Mouse (Mus musculus) forebrain, embryonic 16.5 days (tissue): ENCODE measurements around the gene Fadd. TPM values are rescaled to one million over a fixed set of nuclear protein-coding genes. Genes with fewer than 3 reads are reported as not detected.

ENCODE experiments used
- ATAC-seq: fragments of 200-750 bp; cut with Nextera tagmentation; 2 replicates; pipeline ENCODE4 v1.8.0; 2017; ENCODE audit warnings: mild to moderate bottlenecking, moderate library complexity
- H3K27ac ChIP-seq: fragments of 300-500 bp; sonication (generic); 2 replicates; pipeline ENCODE4 v1.5.1; 2014; ENCODE audit warnings: low read length, control low read depth
- H3K27me3 ChIP-seq: fragments of 300-500 bp; sonication (generic); replicated peaks from 2 replicates; pipeline ENCODE4 v1.6.1; 2014; ENCODE audit warnings: low read length; ENCODE audit not compliant: control insufficient read depth, insufficient read depth
- H3K36me3 ChIP-seq: fragments of 300-500 bp; sonication (generic); 2 replicates; pipeline ENCODE4 v1.6.1; 2014; ENCODE audit not compliant: control insufficient read depth, insufficient read depth
- H3K4me1 ChIP-seq: fragments of 300-500 bp; sonication (generic); replicated peaks from 2 replicates; pipeline ENCODE4 v1.6.1; 2014; ENCODE audit warnings: low read length; ENCODE audit not compliant: control insufficient read depth, insufficient read depth
- H3K4me2 ChIP-seq: fragments of 300-500 bp; sonication (generic); 2 replicates; pipeline ENCODE4 v1.6.1; 2014; ENCODE audit warnings: mild to moderate bottlenecking, low read length, control low read depth
- H3K4me3 ChIP-seq: fragments of 300-500 bp; sonication (generic); replicated peaks from 2 replicates; pipeline ENCODE4 v1.5.1; 2014; ENCODE audit warnings: mild to moderate bottlenecking, low read length, control low read depth
- H3K9ac ChIP-seq: fragments of 300-500 bp; sonication (generic); replicated peaks from 2 replicates; pipeline ENCODE4 v1.6.1; 2014; ENCODE audit warnings: low read depth, low read length, control low read depth
- H3K9me3 ChIP-seq: fragments of 300-500 bp; sonication (generic); 2 replicates; pipeline ENCODE4 v1.6.1; 2016; ENCODE audit warnings: low read length; ENCODE audit not compliant: control insufficient read depth
- WGBS: fragments of 180-500 bp; shearing (Covaris S2); extraction: QIAGEN DNeasy Blood & Tissue Kit; methylation state at CpG from one replicate; pipeline ENCODE4 v1.1.7; 2014; 5-methylcytosine and 5-hydroxymethylcytosine counted together
- polyA plus RNA-seq: library from polyadenylated mRNA; unstranded; fragments of >200 nt; fragmentation: Nextera tagmentation; extraction: Ambion mirVana; gene quantifications from 2 replicates; pipeline ENCODE4 v1.2.1, GENCODE M21; 2015

Gene Fadd
- polyA plus RNA-seq, 1 experiment from 2014 or later = 5.8 TPM

DNA sequence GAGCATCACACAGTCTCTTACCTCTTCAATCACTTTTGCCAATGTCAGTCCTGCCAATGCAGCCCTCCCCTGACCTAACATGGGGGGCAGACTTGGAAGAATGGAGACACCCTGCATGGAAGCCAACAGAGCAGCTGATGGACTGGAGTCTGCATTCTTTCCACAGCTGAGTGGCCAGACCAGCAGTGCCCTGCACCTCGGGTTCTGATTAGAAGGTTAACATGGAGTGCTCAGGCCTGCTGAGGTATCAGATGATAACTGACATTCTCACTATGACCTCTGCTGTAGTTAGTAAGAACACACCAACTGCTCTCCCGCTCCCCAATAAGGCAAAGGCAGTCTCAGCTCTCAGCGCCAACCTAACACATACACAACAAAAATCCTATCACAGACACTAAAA is 37.0 kb downstream of the Fadd start:
- peaks cover 4% of the 10 kb centered on the region for H3K36me3 ChIP-seq
- 88% methylated on average over 3 of the region's 3 CpGs for WGBS
- no peak overlapping the region for H3K4me3 ChIP-seq
- H3K9ac ChIP-seq = no peak overlapping the region
- no peak overlapping the region for H3K27ac ChIP-seq
- H3K9me3 ChIP-seq = no peaks in the 10 kb centered on the region
- ATAC-seq = no peak
- H3K27me3 ChIP-seq = no peaks in the 10 kb centered on the region
- H3K4me1 ChIP-seq = peaks cover 8% of the 10 kb centered on the region
- no peak overlapping the region for H3K4me2 ChIP-seq

- Histone ChIP-seq H3K9me3 (no peaks in the 10 kb centered on the region), H3K27ac (no peak overlapping the region), H3K27me3 (no peaks in the 10 kb centered on the region), H3K4me2 (no peak overlapping the region), H3K36me3 (no peaks in the 10 kb centered on the region), H3K4me3 (no peak overlapping the region), H3K4me1 (peaks cover 25% of the 10 kb centered on the region), H3K9ac (no peak overlapping the region)
- ATAC-seq = no peak
- WGBS = 97% methylated on average over 5 of the region's 5 CpGs
Measured at GRCm38 (mm10) chr7:144541351-144541750, 40.9 kb downstream of the Fadd start.

DNA sequence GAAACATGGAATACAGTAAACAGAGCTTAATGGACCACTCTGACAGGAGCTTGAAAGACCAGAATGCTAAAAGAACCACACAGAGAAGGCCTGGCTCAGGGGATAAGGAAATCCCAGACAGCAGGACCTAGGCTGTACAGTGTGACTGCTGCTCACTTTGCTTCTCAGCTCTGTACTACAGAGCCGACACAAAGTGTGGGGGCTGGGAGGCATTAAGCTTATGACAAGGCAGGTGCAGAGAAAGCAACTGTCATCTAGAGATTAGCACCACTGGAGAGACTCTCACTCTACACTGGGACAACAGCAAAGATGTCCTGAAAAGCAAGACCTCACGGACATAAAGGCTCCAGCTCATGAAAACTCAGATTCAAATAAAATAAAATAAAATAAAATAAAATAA is 43.1 kb downstream of the Fadd start:
- Histone ChIP-seq H3K4me3 (no peak overlapping the region), H3K9me3 (no peaks in the 10 kb centered on the region), H3K27me3 (no peaks in the 10 kb centered on the region), H3K9ac (no peak overlapping the region), H3K36me3 (no peaks in the 10 kb centered on the region), H3K4me1 (peaks cover 25% of the 10 kb centered on the region), H3K4me2 (no peak overlapping the region), H3K27ac (no peak overlapping the region)
- WGBS = 74% methylated on average over 2 of the region's 2 CpGs
- no peak for ATAC-seq

GRCm38 (mm10) chr7:144538030-144538644 is 44.1 kb downstream of the Fadd start:
- ATAC-seq = no peak
- no peaks in the 10 kb centered on the region for H3K9me3 ChIP-seq
- 67% methylated on average over 4 of the region's 4 CpGs for WGBS
- no peak overlapping the region for H3K27ac ChIP-seq
- no peak overlapping the region for H3K4me3 ChIP-seq
- no peak overlapping the region for H3K9ac ChIP-seq
- no peaks in the 10 kb centered on the region for H3K36me3 ChIP-seq
- H3K4me2 ChIP-seq = no peak overlapping the region
- peaks cover 21% of the 10 kb centered on the region for H3K4me1 ChIP-seq
- H3K27me3 ChIP-seq = no peaks in the 10 kb centered on the region

- H3K27ac ChIP-seq = no peak overlapping the region
- H3K9me3 ChIP-seq = no peaks in the 10 kb centered on the region
- H3K36me3 ChIP-seq = no peaks in the 10 kb centered on the region
- no peak overlapping the region for H3K4me2 ChIP-seq
- WGBS = 96% methylated on average over 3 of the region's 3 CpGs
- no peak for ATAC-seq
- no peak overlapping the region for H3K9ac ChIP-seq
- no peaks in the 10 kb centered on the region for H3K27me3 ChIP-seq
- peaks cover 18% of the 10 kb centered on the region for H3K4me1 ChIP-seq
- H3K4me3 ChIP-seq = no peak overlapping the region
Measured at GRCm38 (mm10) chr7:144536367-144536766, 45.9 kb downstream of the Fadd start.

DNA sequence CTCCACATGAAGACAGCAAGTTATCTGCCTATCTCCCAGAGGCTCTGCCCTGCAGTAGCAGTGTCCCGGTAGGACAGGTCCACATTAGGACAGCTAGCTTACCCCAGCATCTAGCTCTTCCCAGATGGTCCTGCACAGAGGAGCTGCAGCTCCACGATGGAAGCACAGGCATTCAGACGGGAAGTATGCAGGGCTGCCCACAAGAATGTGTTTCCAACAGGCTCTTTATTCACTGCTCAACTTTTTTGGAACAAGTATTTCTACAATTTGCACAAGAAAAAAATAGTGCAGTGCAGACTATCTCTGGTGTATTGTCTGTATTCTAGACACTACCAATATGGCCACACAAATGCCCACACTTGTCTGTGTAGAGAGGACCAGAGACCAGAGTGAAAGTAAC is 47.5 kb downstream of the Fadd start:
- Histone ChIP-seq H3K27me3 (no peaks in the 10 kb centered on the region), H3K4me3 (no peak overlapping the region), H3K27ac (no peak overlapping the region), H3K4me1 (peaks cover 18% of the 10 kb centered on the region), H3K4me2 (no peak overlapping the region), H3K9me3 (no peaks in the 10 kb centered on the region), H3K9ac (no peak overlapping the region), H3K36me3 (no peaks in the 10 kb centered on the region)
- 65% methylated on average over 3 of the region's 3 CpGs for WGBS
- no peak for ATAC-seq

GRCm38 (mm10) chr7:144531585-144532378 is 50.5 kb downstream of the Fadd start:
- Histone ChIP-seq H3K4me1 (no peaks in the 10 kb centered on the region; the same call in 1 of the 2 replicates), H3K4me2 (no peak overlapping the region), H3K4me3 (no peak overlapping the region), H3K9me3 (no peaks in the 10 kb centered on the region), H3K27me3 (no peaks in the 10 kb centered on the region), H3K36me3 (no peaks in the 10 kb centered on the region), H3K27ac (no peak overlapping the region), H3K9ac (no peak overlapping the region)
- no peak for ATAC-seq
- 33% methylated on average over 7 of the region's 7 CpGs for WGBS

DNA sequence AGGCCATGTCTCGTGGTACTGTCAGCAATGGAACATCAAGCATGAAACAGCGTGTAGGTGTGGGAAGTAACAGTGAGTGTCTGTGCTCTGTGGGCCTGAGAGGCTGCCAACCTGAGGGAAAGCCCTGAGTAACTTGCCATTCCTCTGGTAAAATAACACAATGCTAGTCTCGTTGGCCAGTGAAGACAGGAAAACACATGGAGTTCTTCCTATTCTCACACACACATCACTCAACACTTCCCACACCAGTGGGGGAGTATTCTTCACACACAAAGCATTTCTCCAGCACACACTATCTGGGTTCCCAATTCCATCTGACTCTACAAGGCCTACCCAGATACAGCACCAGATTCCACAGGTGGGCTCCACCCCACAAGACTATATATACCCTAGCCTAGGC is 52.4 kb downstream of the Fadd start:
- Histone ChIP-seq H3K4me2 (no peak overlapping the region), H3K9me3 (no peaks in the 10 kb centered on the region), H3K4me3 (no peak overlapping the region), H3K9ac (no peak overlapping the region), H3K27ac (no peak overlapping the region), H3K36me3 (no peaks in the 10 kb centered on the region), H3K27me3 (no peaks in the 10 kb centered on the region), H3K4me1 (no peaks in the 10 kb centered on the region; the same call in 1 of the 2 replicates)
- WGBS = 87% methylated on average over 3 of the region's 3 CpGs
- ATAC-seq = no peak

DNA sequence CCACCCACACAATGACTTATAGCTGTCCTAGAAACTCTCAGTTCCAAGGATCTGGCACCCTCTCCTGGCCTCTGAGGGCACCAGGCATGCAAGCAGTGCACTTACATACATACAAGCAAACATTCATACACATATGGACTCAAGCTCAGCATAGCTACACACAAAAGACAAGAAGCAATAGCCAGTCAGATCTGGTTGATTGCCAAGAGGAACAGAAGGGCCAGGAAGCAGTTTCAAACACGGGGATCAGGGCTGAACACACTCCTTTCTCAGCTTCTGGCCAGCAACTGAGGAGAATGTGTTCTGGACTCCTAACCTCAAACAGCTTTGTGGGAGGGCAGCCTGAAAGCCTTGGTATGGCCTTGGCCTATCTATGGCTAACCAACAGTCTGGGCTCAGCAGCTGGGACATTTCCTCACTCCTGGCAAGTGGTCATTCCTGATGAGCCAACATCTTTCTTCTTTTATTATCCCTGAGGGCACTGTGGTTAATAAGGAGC is 54.5 kb downstream of the Fadd start:
- H3K27ac ChIP-seq = no peak overlapping the region
- no peak for ATAC-seq
- 24% methylated on average over 1 of the region's 1 CpGs for WGBS

More for the DNA sequence above, 54.5 kb downstream of the Fadd start:
- Histone ChIP-seq H3K4me2 (no peak overlapping the region), H3K4me1 (no peaks in the 10 kb centered on the region; the same call in 1 of the 2 replicates), H3K36me3 (no peaks in the 10 kb centered on the region), H3K9me3 (no peaks in the 10 kb centered on the region), H3K4me3 (no peak overlapping the region), H3K27me3 (no peaks in the 10 kb centered on the region), H3K9ac (no peak overlapping the region)
